Mouse (Mus musculus): ENCODE data around the gene Zer1. TPM values are rescaled to one million over a fixed set of nuclear protein-coding genes. Genes with fewer than 3 reads are reported as not detected.

The Zer1 gene
- polyA plus RNA-seq, 1 experiment from 2014 or later, result 26.5 TPM

DNA sequence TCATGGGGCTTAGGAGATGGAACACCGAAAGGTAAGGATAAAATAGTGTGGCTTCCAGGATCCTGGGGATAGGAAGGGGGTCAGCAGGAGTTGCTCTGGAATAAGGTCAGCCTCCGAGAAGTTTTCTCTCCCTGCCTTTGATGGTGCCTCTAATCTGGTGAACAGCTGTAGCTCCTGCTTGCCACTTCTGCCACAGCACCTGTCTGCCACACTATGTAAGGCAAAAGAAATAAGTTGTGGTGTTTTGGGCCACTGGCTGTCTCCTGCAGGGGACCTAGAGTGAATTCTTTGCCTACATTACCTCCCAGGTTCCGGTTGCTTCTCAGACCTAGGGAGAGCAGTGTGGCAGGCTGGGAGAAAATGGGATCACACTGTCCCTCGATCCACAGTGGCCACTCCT lies 45.6 kb downstream of the Zer1 start:
- CTCF ChIA-PET, result interaction anchor here (1.0 kb wide), 1 partner anchor 14 kb away, joined by 3 read pairs; no protein-coding TSS in a partner anchor
- no peak for TF ChIP-seq CTCF (IDR thresholded peaks at IDR 0.05)
- POLR2A ChIA-PET, result no interaction called here
- ATAC-seq (no peak), DNase-seq (ENCODE audit: low read depth, low spot score) (no peak)
- in situ Hi-C loops (cut with MboI; ENCODE audit: low pct_unique_long_range_greater_than_20kb), result no loop called here
- no peaks in the 10 kb centered on the region for H3K27me3 ChIP-seq

DNA sequence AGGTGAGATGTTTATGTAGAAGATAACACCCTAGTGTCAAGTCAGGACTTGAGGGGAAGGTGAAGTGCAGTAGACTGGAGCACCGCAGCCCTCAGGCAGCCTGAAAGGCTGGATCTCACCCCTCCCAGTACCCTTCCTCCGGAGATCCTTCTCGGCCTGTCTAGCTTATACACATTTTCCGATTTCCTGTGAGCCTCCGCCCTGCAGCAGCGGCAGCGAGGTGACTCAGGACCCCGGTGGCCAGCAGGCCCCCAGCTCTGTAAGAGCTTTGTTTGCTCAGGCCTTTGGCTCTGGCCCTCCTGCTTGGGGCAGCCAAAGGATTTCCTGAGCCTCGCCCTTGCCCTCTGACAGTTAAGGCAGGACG lies 46.1 kb downstream of the Zer1 start:
- DNase-seq (ENCODE audit: low read depth, low spot score) (no peak), ATAC-seq (no peak)
- in situ Hi-C loops (cut with MboI; ENCODE audit: low pct_unique_long_range_greater_than_20kb), result no loop called here
- no peak for TF ChIP-seq CTCF (IDR thresholded peaks at IDR 0.05)
- H3K27me3 ChIP-seq, result no peaks in the 10 kb centered on the region
- ChIA-PET CTCF (interaction anchor here (1.0 kb wide), 1 partner anchor 14 kb away, joined by 3 read pairs; no protein-coding TSS in a partner anchor), POLR2A (no interaction called here)

DNA sequence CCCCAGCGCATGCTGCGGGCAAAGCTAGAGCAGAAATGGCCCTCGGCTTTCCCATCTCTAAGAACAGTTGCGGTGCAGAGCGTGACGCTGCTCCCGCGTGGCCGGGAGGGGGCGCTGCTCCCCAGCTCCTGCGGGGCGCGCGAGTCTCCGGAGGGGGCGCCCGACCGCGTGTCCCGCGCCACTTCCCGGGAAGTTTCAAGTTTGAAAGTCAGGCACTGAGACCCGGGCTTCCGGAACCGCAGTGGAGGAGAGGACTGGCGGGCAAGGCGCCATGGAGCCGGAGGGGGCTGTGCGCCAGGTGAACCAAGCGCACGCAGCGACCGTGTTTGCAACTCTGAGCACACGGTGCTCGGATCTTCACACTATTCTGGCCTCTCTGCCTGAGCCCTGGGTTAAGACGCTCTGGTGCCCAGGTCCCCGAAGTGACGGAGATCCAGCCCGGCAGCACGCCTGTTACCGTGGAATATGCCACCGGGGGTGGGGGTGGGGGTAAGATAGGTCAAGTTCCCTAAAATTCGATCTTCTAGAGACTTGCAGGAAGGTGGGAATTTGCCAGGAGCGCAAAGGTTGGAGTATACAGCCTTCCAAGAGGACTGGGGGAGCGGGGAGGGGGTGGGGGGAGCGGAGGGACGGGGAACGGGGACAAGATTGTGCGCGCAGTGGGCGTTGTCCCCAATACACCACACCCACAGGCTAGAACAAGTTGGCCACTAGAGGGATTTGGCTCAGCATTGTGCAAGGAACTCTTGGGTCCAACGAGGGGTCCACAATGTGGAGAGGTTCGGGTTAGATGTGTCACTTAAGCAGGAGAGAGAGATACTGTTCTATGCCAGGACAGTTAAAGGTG lies 46.7 kb downstream of the Zer1 start, which contains the start of gene Pkn3:
Gene Pkn3, plus strand, starts transcription at position 183 of the 847 bp plus-strand sequence.
- ChIA-PET CTCF (interaction anchor here (0.8 to 1.2 kb wide), 3 partner anchors 10 to 17 kb away, joined by 3 to 5 read pairs (median 3); no protein-coding TSS in a partner anchor), POLR2A (interaction anchor here (0.9 kb wide), 1 partner anchor 10 kb away, joined by 4 read pairs; no protein-coding TSS in a partner anchor)
- DNase-seq (ENCODE audit: low read depth, low spot score) (no peak), ATAC-seq (peak; percentile 57)
- no peaks in the 10 kb centered on the region for H3K27me3 ChIP-seq
- no peak for TF ChIP-seq CTCF (IDR thresholded peaks at IDR 0.05)
- in situ Hi-C loops (cut with MboI; ENCODE audit: low pct_unique_long_range_greater_than_20kb), result no loop called here

DNA sequence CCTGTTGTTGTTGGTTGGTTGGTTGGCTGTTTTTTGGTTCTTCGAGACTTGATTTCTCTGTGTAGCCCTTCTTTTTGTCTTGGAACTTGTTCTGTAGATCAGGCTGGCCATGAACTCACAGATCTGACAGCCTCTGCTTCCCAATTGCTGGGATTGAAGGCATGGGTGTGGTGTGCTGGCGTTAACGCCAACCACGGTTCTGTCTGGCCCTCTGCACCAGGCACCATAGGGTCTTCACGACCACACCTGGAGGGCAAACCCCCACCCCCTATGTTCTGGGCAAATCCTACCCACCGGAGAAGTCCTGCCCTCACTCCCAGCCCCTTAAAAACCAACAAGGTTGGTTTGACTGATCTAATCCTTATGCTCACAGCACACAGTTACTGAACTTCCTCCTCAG lies 47.4 kb downstream of the Zer1 start:
- no peak for DNase-seq (ENCODE audit: low read depth, low spot score)
- no peak for TF ChIP-seq CTCF (IDR thresholded peaks at IDR 0.05)
- ChIA-PET POLR2A (interaction anchor here (0.9 kb wide), 1 partner anchor 9 kb away, joined by 4 read pairs; no protein-coding TSS in a partner anchor), CTCF (interaction anchor here (0.8 to 1.2 kb wide), 3 partner anchors 10 to 17 kb away, joined by 3 to 5 read pairs (median 3); no protein-coding TSS in a partner anchor)
- no peak for ATAC-seq
- in situ Hi-C loops (cut with MboI; ENCODE audit: low pct_unique_long_range_greater_than_20kb), result no loop called here
- no peaks in the 10 kb centered on the region for H3K27me3 ChIP-seq

DNA sequence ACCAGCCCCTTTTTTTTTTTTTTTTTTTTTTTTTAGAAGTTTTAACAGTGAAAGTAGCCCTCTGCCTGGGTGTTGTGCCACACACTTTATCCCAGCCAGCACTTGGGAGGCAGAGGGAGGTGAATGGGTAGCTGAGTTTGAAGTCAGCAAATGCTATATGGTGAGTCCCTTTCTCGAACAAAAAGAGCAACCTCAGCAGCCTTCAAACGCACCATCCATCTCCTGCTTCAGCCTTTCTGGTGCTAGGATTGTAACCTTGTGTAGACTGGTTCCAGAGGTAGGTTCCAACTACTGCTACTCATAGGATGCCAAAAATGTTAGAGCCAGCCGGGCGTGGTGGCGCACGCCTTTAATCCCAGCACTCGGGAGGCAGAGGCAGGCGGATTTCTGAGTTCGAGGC lies 47.9 kb downstream of the Zer1 start:
- ChIA-PET POLR2A (no interaction called here), CTCF (interaction anchor here (1.2 kb wide), 1 partner anchor 11 kb away, joined by 5 read pairs; no protein-coding TSS in a partner anchor)
- in situ Hi-C loops (cut with MboI; ENCODE audit: low pct_unique_long_range_greater_than_20kb), result no loop called here
- no peak for TF ChIP-seq CTCF (IDR thresholded peaks at IDR 0.05)
- ATAC-seq, result no peak
- no peaks in the 10 kb centered on the region for H3K27me3 ChIP-seq
- no peak for DNase-seq (ENCODE audit: low read depth, low spot score)

DNA sequence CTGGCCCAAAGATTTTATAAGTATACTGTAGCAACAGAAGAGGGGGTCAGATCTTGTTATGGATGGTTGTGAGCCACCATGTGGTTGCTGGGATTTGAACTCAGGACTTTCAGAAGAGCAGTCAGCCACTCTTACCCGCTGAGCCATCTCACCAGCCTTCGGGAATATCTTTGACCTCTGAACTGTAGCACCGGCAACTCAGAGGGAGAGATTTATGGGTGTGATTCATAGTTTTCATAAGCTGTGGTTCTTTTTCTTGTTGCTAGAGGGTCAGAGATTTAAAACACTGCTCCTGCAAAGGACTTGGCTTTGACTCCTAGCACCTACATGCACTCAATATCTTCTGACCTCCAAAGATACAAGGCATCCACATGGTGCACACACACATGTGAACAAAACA lies 48.8 kb downstream of the Zer1 start:
- TF ChIP-seq CTCF (IDR thresholded peaks at IDR 0.05), result no peak
- in situ Hi-C loops (cut with MboI; ENCODE audit: low pct_unique_long_range_greater_than_20kb), result no loop called here
- ATAC-seq, result no peak
- CTCF ChIA-PET, result no interaction called here
- H3K27me3 ChIP-seq, result no peaks in the 10 kb centered on the region
- POLR2A ChIA-PET, result no interaction called here
- no peak for DNase-seq (ENCODE audit: low read depth, low spot score)

DNA sequence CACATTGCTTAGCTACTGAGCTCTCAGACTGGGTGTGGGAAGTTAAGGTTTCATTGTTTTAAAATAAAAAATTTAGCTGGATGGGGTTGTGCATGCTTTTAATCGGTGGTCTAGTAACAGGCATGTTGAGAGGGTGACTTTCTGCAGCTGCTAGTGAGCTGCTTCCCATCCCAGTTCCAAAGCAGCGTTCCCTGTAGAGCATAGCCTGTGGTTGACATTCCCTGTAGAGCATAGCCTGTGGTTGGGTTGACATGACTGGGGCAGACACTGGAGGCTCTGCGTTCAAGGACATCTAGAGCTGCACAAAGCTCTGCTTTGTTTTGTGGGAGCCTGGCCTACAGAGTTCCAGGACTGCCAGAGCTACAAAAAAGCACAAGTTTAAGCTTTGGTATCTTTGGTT lies 51.1 kb downstream of the Zer1 start:
- DNase-seq (ENCODE audit: low read depth, low spot score) (no peak), ATAC-seq (no peak)
- in situ Hi-C loops (cut with MboI; ENCODE audit: low pct_unique_long_range_greater_than_20kb), result no loop called here
- no peak for TF ChIP-seq CTCF (IDR thresholded peaks at IDR 0.05)
- no peaks in the 10 kb centered on the region for H3K27me3 ChIP-seq
- ChIA-PET CTCF (interaction anchor here (1.2 kb wide), 1 partner anchor 89 kb away, joined by 6 read pairs; no protein-coding TSS in a partner anchor), POLR2A (interaction anchor here (0.5 kb wide), 1 partner anchor 17 kb away, joined by 4 read pairs; no protein-coding TSS in a partner anchor)

DNA sequence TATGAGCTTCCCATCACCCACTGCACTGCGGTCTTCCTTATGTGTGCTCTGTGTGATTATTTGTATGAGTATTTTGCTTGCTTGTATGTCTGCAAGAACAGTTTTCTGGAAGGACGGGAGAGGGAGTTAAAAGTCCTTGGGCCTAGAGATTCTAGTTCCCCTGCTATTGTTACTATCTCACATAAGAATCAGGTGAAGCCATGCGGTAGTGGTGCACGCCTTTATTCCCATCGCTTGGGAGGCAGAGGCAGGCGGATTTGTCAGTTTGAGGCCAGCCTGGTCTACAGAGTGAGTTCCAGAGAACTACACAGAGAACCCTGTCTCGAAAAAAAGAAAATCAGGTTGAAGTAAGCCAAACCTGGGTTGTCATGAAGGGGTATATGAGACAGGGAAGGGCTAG lies 51.5 kb downstream of the Zer1 start:
- in situ Hi-C loops (cut with MboI; ENCODE audit: low pct_unique_long_range_greater_than_20kb), result no loop called here
- no peak for DNase-seq (ENCODE audit: low read depth, low spot score)
- ATAC-seq, result no peak
- CTCF ChIA-PET, result interaction anchor here (1.2 kb wide), 1 partner anchor 89 kb away, joined by 6 read pairs; no protein-coding TSS in a partner anchor
- POLR2A ChIA-PET, result interaction anchor here (0.5 kb wide), 1 partner anchor 17 kb away, joined by 4 read pairs; no protein-coding TSS in a partner anchor
- no peak for TF ChIP-seq CTCF (IDR thresholded peaks at IDR 0.05)
- no peaks in the 10 kb centered on the region for H3K27me3 ChIP-seq

DNA sequence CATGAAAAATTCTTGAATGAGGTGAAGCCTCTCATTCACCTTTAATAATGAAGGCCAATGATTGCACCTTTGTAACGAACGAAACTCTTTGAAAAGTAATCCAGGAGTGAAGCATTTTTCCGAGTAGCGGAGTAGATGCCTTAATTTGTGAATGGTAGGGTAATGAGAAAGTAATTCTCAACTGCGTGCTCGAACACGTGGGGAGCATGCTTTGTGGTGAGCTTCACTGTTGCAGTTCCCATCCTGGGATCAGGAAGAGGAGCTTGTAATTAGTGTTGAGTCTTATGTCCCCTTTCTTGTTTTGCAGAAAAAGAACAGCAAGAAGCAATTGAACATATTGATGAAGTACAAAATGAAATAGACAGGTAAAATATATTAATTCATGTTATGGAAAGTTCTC lies 56.4 kb downstream of the Zer1 start:
- ATAC-seq, result no peak
- no peak for TF ChIP-seq CTCF (IDR thresholded peaks at IDR 0.05)
- DNase-seq (ENCODE audit: low read depth, low spot score), result no peak
- no peaks in the 10 kb centered on the region for H3K27me3 ChIP-seq
- CTCF ChIA-PET, result interaction anchor here (1.3 kb wide), 1 partner anchor 26 kb away, joined by 3 read pairs; no protein-coding TSS in a partner anchor
- POLR2A ChIA-PET, result interaction anchor here (1.0 kb wide), 1 partner anchor 9 kb away, joined by 4 read pairs; the partner anchor contains the start of gene Pkn3
- in situ Hi-C loops (cut with MboI; ENCODE audit: low pct_unique_long_range_greater_than_20kb), result no loop called here

DNA sequence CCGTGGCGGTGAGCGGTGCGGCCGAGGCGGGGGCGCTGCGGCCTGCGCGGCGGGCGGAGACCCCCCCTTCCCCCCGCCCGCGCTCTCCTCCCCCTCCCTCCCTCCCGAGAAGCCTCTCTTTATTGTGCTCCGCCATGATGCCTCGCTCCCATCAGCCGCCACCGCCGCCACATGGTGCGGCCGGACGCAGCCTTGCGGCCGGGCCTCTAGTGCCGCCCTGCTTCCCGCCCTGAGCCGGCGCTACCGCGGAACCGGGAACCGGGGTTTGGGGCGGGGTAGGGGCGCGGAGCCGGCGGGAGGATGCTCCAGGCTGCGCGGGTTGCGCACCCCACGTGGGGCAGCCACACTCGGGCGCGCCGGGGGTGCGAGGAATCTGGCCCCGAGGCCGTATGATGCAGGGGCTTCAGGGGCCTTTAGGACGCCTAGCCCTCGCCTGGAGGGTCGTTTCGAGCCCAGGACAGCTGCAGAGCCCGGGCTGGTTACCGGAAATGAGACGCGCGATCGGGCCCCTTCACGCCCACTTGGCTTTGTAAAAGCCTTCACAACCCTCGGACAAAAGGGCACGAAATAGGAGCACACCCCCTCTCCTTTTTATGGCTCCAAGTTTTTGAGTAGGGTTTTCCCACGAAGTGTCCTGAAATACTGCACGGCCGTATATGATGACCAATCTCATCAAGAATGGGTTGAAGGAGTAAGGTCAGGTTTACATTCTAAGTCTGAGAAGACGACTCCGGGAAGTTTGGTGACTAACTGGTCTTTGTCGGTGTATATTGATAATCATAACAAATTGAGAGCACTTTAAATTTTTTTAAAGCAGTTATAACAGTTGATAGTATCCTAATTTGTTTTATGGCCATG lies 57.1 kb downstream of the Zer1 start:
- ChIA-PET CTCF (interaction anchor here (1.3 kb wide), 1 partner anchor 25 kb away, joined by 3 read pairs; no protein-coding TSS in a partner anchor), POLR2A (interaction anchor here (1.0 kb wide), 1 partner anchor 10 kb away, joined by 4 read pairs; the partner anchor contains the start of gene Pkn3)
- H3K27me3 ChIP-seq, result no peaks in the 10 kb centered on the region
- DNase-seq (ENCODE audit: low read depth, low spot score) (no peak), ATAC-seq (no peak)
- in situ Hi-C loops (cut with MboI; ENCODE audit: low pct_unique_long_range_greater_than_20kb), result no loop called here
- TF ChIP-seq CTCF (IDR thresholded peaks at IDR 0.05), result no peak

Measured in Patski (cell line).